28 mouse cellular contexts compared by ENCODE assay signal in the genomic region with DNA sequence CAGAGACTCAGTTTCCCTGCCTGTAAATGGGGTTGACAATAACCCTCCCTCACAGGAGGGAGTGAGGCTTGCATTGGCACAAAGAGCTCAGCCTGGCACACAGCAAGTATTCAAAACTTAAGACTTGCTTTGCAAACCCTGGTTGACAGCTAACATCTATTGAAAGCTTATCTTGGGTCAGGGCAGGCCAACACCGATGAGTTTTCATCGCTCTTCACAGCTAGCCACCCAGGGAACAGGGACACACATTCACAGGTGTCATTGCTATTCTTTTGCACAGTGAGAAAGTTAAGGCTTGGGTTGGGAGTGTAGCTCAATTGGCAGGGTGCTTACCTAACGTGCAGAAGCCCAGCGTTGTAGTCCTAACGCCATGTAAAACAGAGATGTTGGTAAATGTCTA.
DNase-seq lines count a peak whose midpoint lies in the region; ATAC-seq and TF ChIP-seq lines count a peak whose summit lies in the region.
"Had no signal": no experiment of that assay in that cellular context is flagged by ENCODE, and none has a peak within 500 bp of the region (broad histone marks: within the 10 kb centered on the region; RNA-seq: fewer than 3 reads in every experiment).

No protein-coding gene starts in this region.

- 74% methylated on average over 5 of the region's 5 CpGs for WGBS in heart, adult 2 months
- WGBS in liver, adult 2 months, result 93% methylated on average over 5 of the region's 5 CpGs
- WGBS in liver, embryonic 12.5 days (ENCODE audit: insufficient replicate concordance), result 73% methylated on average over 5 of the region's 5 CpGs

- peak overlapping the region; percentile 99 for H3K27ac ChIP-seq in gastrocnemius, adult 2 months
- H3K27ac ChIP-seq in heart, adult 2 months, result peak overlapping the region; percentile 81
- H3K27ac ChIP-seq in liver, adult 2 months (replicated peaks; ENCODE audit: insufficient read depth, low read depth, low read length), result peak overlapping the region; percentile 84
- H3K27ac ChIP-seq in liver, embryonic 12.5 days, result no peak overlapping the region
- peak overlapping the region; percentile 34; the same call in 1 of the 2 replicates for H3K27ac ChIP-seq in brown adipose tissue, adult 24 weeks (replicated peaks; ENCODE audit: low read depth, low read length)
- H3K27ac ChIP-seq: embryonic facial prominence, embryonic 13.5 days; embryonic facial prominence, embryonic 15.5 days; forebrain, embryonic 10.5 days; forebrain, embryonic 12.5 days had no signal

- no peak for DNase-seq in gastrocnemius, adult 2 months
- DNase-seq in gastrocnemius, postnatal 36 days, result no peak
- no peak for DNase-seq in heart, adult 2 months
- DNase-seq in heart, adult 18-20 months, result no peak
- DNase-seq in liver, adult 2 months (ENCODE audit: extremely low read depth, low read depth, low spot score), result no peak
- DNase-seq: adrenal gland, adult 8-10 months; adrenal gland, postnatal 14 days; adrenal gland, postnatal 36 days; B cell, adult 2 months; cerebellum, adult 11 months; cerebellum, adult 18-20 months; cerebellum, adult 8-10 months; cerebellum, adult 9-11 months; cerebellum, postnatal 14 days; cerebellum, postnatal 36 days; embryo, embryonic 11 days had no signal

- H3K36me3 ChIP-seq in heart, adult 2 months (ENCODE audit: control insufficient read depth, insufficient read depth, low read length), result no peaks in the 10 kb centered on the region
- no peaks in the 10 kb centered on the region for H3K36me3 ChIP-seq in liver, adult 2 months (ENCODE audit: control insufficient read depth, insufficient read depth, low read length)
- H3K36me3 ChIP-seq in liver, embryonic 12.5 days, result no peaks in the 10 kb centered on the region
- H3K36me3 ChIP-seq: embryonic facial prominence, embryonic 13.5 days; embryonic facial prominence, embryonic 15.5 days; forebrain, embryonic 10.5 days; forebrain, embryonic 12.5 days; G1E had no signal

- no peak for ATAC-seq in liver, embryonic 12.5 days
- ATAC-seq: activated CD4-positive, CD25-positive, alpha-beta regulatory T cell, adult 4 months; CD4-positive, CD25-positive, alpha-beta regulatory T cell, adult 4 months; forebrain, embryonic 14.5 days; Patski had no signal

- H3K27me3 ChIP-seq in heart, adult 2 months (ENCODE audit: control insufficient read depth, insufficient read depth, low read length), result no peaks in the 10 kb centered on the region
- H3K27me3 ChIP-seq in liver, adult 2 months (ENCODE audit: control insufficient read depth, insufficient read depth, low read length), result no peaks in the 10 kb centered on the region
- H3K27me3 ChIP-seq in liver, embryonic 12.5 days (replicated peaks), result peaks cover 33% of the 10 kb centered on the region
- H3K27me3 ChIP-seq: embryonic facial prominence, embryonic 13.5 days; embryonic facial prominence, embryonic 15.5 days; forebrain, embryonic 12.5 days; Patski had no signal

- no peak for TF ChIP-seq CTCF in gastrocnemius, adult 2 months (IDR thresholded peaks at IDR 0.05)
- TF ChIP-seq CTCF in heart, adult 2 months (IDR thresholded peaks at IDR 0.05), result no peak
- TF ChIP-seq CTCF in liver, adult 2 months (IDR thresholded peaks at IDR 0.05; ENCODE audit: low read depth, low read length), result no peak

- H3K9me3 ChIP-seq in liver, embryonic 12.5 days (replicated peaks), result no peaks in the 10 kb centered on the region
- H3K9me3 ChIP-seq: embryonic facial prominence, embryonic 13.5 days; embryonic facial prominence, embryonic 15.5 days; forebrain, embryonic 10.5 days; forebrain, embryonic 12.5 days; G1E had no signal

- no peak overlapping the region for H3K4me3 ChIP-seq in gastrocnemius, adult 2 months
- H3K4me3 ChIP-seq in heart, adult 2 months, result no peak overlapping the region
- no peak overlapping the region for H3K4me3 ChIP-seq in liver, adult 2 months (ENCODE audit: insufficient read depth, low read depth, low read length)
- no peak overlapping the region for H3K4me3 ChIP-seq in liver, embryonic 12.5 days
- no peak overlapping the region for H3K4me3 ChIP-seq in brown adipose tissue, adult 24 weeks (ENCODE audit: insufficient read depth, low read depth, low read length)
- H3K4me3 ChIP-seq: embryonic facial prominence, embryonic 13.5 days; embryonic facial prominence, embryonic 15.5 days; erythroblast, embryonic 14.5 days; forebrain, embryonic 10.5 days; forebrain, embryonic 12.5 days had no signal

- intact Hi-C loops in gastrocnemius, adult 2 months (cut with DNase I), result no loop called here
- intact Hi-C loops in gastrocnemius, postnatal 36 days (cut with DNase I), result no loop called here
- intact Hi-C loops in heart, adult 2 months (cut with DNase I), result loop anchor here (5.0 kb wide), 1 partner anchor 153 kb away; no protein-coding TSS in a partner anchor

- no peak overlapping the region for H3K9ac ChIP-seq in heart, adult 2 months (ENCODE audit: low read depth, low read length)
- H3K9ac ChIP-seq in liver, adult 2 months (ENCODE audit: low read depth, low read length), result no peak overlapping the region
- no peak overlapping the region for H3K9ac ChIP-seq in liver, embryonic 12.5 days
- H3K9ac ChIP-seq: embryonic facial prominence, embryonic 13.5 days; embryonic facial prominence, embryonic 15.5 days; forebrain, embryonic 12.5 days had no signal

- no peak for TF ChIP-seq EP300 in heart, adult 2 months (IDR thresholded peaks at IDR 0.05; ENCODE audit: insufficient read depth, low read depth, low read length)

- no peak overlapping the region for H3K4me2 ChIP-seq in liver, embryonic 12.5 days
- H3K4me2 ChIP-seq: embryonic facial prominence, embryonic 13.5 days; embryonic facial prominence, embryonic 15.5 days; forebrain, embryonic 12.5 days had no signal

- H3K79me2 ChIP-seq in heart, adult 2 months (replicated peaks; ENCODE audit: control insufficient read depth, insufficient read depth, low read length), result no peaks in the 10 kb centered on the region
- H3K79me2 ChIP-seq in liver, adult 2 months (ENCODE audit: control insufficient read depth, insufficient read depth, low read length), result no peaks in the 10 kb centered on the region

- TF ChIP-seq POLR2A in heart, adult 2 months (IDR thresholded peaks at IDR 0.05; ENCODE audit: insufficient read depth, low read depth, low read length), result no peak
- no peak for TF ChIP-seq POLR2A in liver, adult 2 months (IDR thresholded peaks at IDR 0.05; ENCODE audit: extremely low read depth, insufficient read depth, low read length)

- peaks cover 18% of the 10 kb centered on the region for H3K4me1 ChIP-seq in heart, adult 2 months (ENCODE audit: control insufficient read depth, insufficient read depth, low read length)
- H3K4me1 ChIP-seq in liver, adult 2 months (ENCODE audit: control insufficient read depth, insufficient read depth, low read length), result peaks cover 44% of the 10 kb centered on the region
- H3K4me1 ChIP-seq in liver, embryonic 12.5 days, result peaks cover 45% of the 10 kb centered on the region
- H3K4me1 ChIP-seq in brown adipose tissue, adult 24 weeks (ENCODE audit: control insufficient read depth, insufficient read depth, insufficient read length, low read length), result peaks cover 12% of the 10 kb centered on the region
